Mouse (Mus musculus) ES-E14 (cell line): ENCODE measurements around the gene Fam114a2.

Experiments
- MAFK ChIP-seq: IDR thresholded peaks from 2 replicates; pipeline ENCODE4 v1.6.1; 2014; ENCODE audit warnings: mild to moderate bottlenecking, low read depth, low read length, inconsistent platforms; ENCODE audit not compliant: insufficient read depth
- ZC3H11A ChIP-seq: IDR thresholded peaks from 2 replicates; pipeline ENCODE4 v1.6.1; 2012; ENCODE audit warnings: low read depth, mild to moderate bottlenecking, inconsistent platforms, low read length, borderline replicate concordance

DNA sequence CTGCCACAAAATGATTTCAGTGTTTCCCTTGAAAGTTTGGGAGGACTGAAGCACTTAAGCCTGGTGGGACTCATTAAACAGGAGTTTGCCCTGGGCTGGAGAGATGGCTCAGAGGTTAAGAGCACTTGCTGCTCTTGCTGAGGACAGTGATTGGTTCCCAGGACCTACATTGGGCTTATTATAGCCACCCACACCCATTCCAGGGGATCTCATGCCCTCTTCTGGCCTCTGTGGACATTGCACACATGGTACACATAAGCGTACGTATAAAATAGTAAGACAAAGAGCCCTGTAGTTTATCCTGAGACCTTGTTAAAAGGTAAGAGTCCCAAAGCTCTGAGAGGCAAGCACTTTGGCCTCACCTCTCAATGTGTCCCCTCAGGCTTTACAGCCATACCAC is 31.8 kb upstream of the Fam114a2 start:
- TF ChIP-seq MAFK (no peak), ZC3H11A (no peak)
